Mouse (Mus musculus): ENCODE data around the gene Gm5580. TPM values are rescaled to one million over a fixed set of nuclear protein-coding genes. Genes with fewer than 3 reads are reported as not detected.

Gene Gm5580
- not detected for polyA plus RNA-seq (2014; fragmentation: Illumina TruSeq; extraction: RNeasy Lipid Tissue Mini Kit (QIAGEN cat#74804); ENCODE audit: low read depth, low replicate concordance)

GRCm38 (mm10) chr6:116550841-116551240 is at the start of gene Gm5580:
Gene Gm5580, plus strand, starts transcription at chr6:116551141.

GRCm38 (mm10) chr6:116506302-116507003 is 44.5 kb upstream of the Gm5580 start, which contains the start of gene Olfr212:
Gene Olfr212, plus strand, starts transcription at chr6:116506516.

GRCm38 (mm10) chr6:116538156-116538555 is 12.8 kb upstream of the Gm5580 start, which contains the start of gene Olfr213:
Gene Olfr213, plus strand, starts transcription at chr6:116538456.

GRCm38 (mm10) chr6:116553935-116554334 is 3.0 kb downstream of the Gm5580 start, which contains the start of gene Olfr214:
Gene Olfr214, plus strand, starts transcription at chr6:116554235.

GRCm38 (mm10) chr6:116584095-116584494 is 33.2 kb downstream of the Gm5580 start, which contains the start of gene Olfr215:
Gene Olfr215, minus strand, starts transcription at chr6:116584195.

Other genes with a start within 250 kb of the Gm5580 start
- 141 TPM for gene March8, start 213.1 kb upstream of the Gm5580 start, polyA plus RNA-seq (2014; fragmentation: Illumina TruSeq; extraction: RNeasy Lipid Tissue Mini Kit (QIAGEN cat#74804); ENCODE audit: low read depth, low replicate concordance)
- 0.52 TPM for gene Alox5, start 90.0 kb upstream of the Gm5580 start, polyA plus RNA-seq (2014; fragmentation: Illumina TruSeq; extraction: RNeasy Lipid Tissue Mini Kit (QIAGEN cat#74804); ENCODE audit: low read depth, low replicate concordance)
- not detected for gene Olfr211, start 62.0 kb upstream of the Gm5580 start, polyA plus RNA-seq (2014; fragmentation: Illumina TruSeq; extraction: RNeasy Lipid Tissue Mini Kit (QIAGEN cat#74804); ENCODE audit: low read depth, low replicate concordance)
- gene Olfr212, start 44.6 kb upstream of the Gm5580 start, polyA plus RNA-seq (2014; fragmentation: Illumina TruSeq; extraction: RNeasy Lipid Tissue Mini Kit (QIAGEN cat#74804); ENCODE audit: low read depth, low replicate concordance) = not detected
- not detected for gene Olfr213, start 12.7 kb upstream of the Gm5580 start, polyA plus RNA-seq (2014; fragmentation: Illumina TruSeq; extraction: RNeasy Lipid Tissue Mini Kit (QIAGEN cat#74804); ENCODE audit: low read depth, low replicate concordance)
- gene Olfr214, start 3.1 kb downstream of the Gm5580 start, polyA plus RNA-seq (2014; fragmentation: Illumina TruSeq; extraction: RNeasy Lipid Tissue Mini Kit (QIAGEN cat#74804); ENCODE audit: low read depth, low replicate concordance) = not detected
- not detected for gene Olfr215, start 33.1 kb downstream of the Gm5580 start, polyA plus RNA-seq (2014; fragmentation: Illumina TruSeq; extraction: RNeasy Lipid Tissue Mini Kit (QIAGEN cat#74804); ENCODE audit: low read depth, low replicate concordance)
- 51.3 TPM for gene Zfp422, start 77.9 kb downstream of the Gm5580 start, polyA plus RNA-seq (2014; fragmentation: Illumina TruSeq; extraction: RNeasy Lipid Tissue Mini Kit (QIAGEN cat#74804); ENCODE audit: low read depth, low replicate concordance)
- gene Depp1, start 99.5 kb downstream of the Gm5580 start, polyA plus RNA-seq (2014; fragmentation: Illumina TruSeq; extraction: RNeasy Lipid Tissue Mini Kit (QIAGEN cat#74804); ENCODE audit: low read depth, low replicate concordance) = 0.64 TPM
- gene Rassf4, start 122.8 kb downstream of the Gm5580 start, polyA plus RNA-seq (2014; fragmentation: Illumina TruSeq; extraction: RNeasy Lipid Tissue Mini Kit (QIAGEN cat#74804); ENCODE audit: low read depth, low replicate concordance) = 3.0 TPM
- gene Tmem72, start 165.8 kb downstream of the Gm5580 start, polyA plus RNA-seq (2014; fragmentation: Illumina TruSeq; extraction: RNeasy Lipid Tissue Mini Kit (QIAGEN cat#74804); ENCODE audit: low read depth, low replicate concordance) = 0.06 TPM

Data from adrenal gland, adult 10 weeks (tissue).